ENCODE assay signal across 8 mouse cellular contexts in genomic region chr1:121605118-121605517, GRCm38 (mm10). TPM values are rescaled to one million over a fixed set of nuclear protein-coding genes. Genes with fewer than 3 reads are reported as not detected.
A peak's percentile ranks its signal among the peaks of the same experiment; 100 is the strongest.
DNase-seq lines count a peak whose midpoint lies in the region; ATAC-seq and TF ChIP-seq lines count a peak whose summit lies in the region.

No protein-coding gene starts in this region.

- no peak overlapping the region for H3K4me3 ChIP-seq in hindbrain, embryonic 10.5 days
- H3K4me3 ChIP-seq in hindbrain, embryonic 14.5 days (replicated peaks; ENCODE audit: low read length): no peak overlapping the region
- no peak overlapping the region for H3K4me3 ChIP-seq in embryonic facial prominence, embryonic 14.5 days (ENCODE audit: low read depth, low read length)
- no peak overlapping the region for H3K4me3 ChIP-seq in forebrain, embryonic 12.5 days (replicated peaks)
- H3K4me3 ChIP-seq in midbrain, embryonic 15.5 days: no peak overlapping the region

- H3K27me3 ChIP-seq in hindbrain, embryonic 10.5 days (ENCODE audit: insufficient read depth, poor library complexity, severe bottlenecking): no peaks in the 10 kb centered on the region
- no peaks in the 10 kb centered on the region for H3K27me3 ChIP-seq in hindbrain, embryonic 14.5 days (ENCODE audit: control insufficient read depth, insufficient read depth, low read length)
- no peaks in the 10 kb centered on the region for H3K27me3 ChIP-seq in embryonic facial prominence, embryonic 14.5 days (replicated peaks; ENCODE audit: control insufficient read depth, insufficient read depth, low read length)
- H3K27me3 ChIP-seq in forebrain, embryonic 12.5 days: no peaks in the 10 kb centered on the region
- no peaks in the 10 kb centered on the region for H3K27me3 ChIP-seq in midbrain, embryonic 15.5 days (replicated peaks)

- no peak overlapping the region for H3K4me2 ChIP-seq in hindbrain, embryonic 14.5 days (replicated peaks)
- no peak overlapping the region for H3K4me2 ChIP-seq in embryonic facial prominence, embryonic 14.5 days (ENCODE audit: low read depth, low read length)
- H3K4me2 ChIP-seq in forebrain, embryonic 12.5 days: no peak overlapping the region
- H3K4me2 ChIP-seq in midbrain, embryonic 15.5 days: no peak overlapping the region

- 0 out of 2 replicates have a peak, but pooled peaks cover 3% of the 10 kb centered on the region for H3K4me1 ChIP-seq in hindbrain, embryonic 10.5 days (replicated peaks)
- H3K4me1 ChIP-seq in hindbrain, embryonic 14.5 days (replicated peaks; ENCODE audit: control insufficient read depth, insufficient read depth, low read length): no peaks in the 10 kb centered on the region
- H3K4me1 ChIP-seq in embryonic facial prominence, embryonic 14.5 days (ENCODE audit: control insufficient read depth, insufficient read depth, low read length): no peaks in the 10 kb centered on the region
- no peaks in the 10 kb centered on the region for H3K4me1 ChIP-seq in forebrain, embryonic 12.5 days
- H3K4me1 ChIP-seq in midbrain, embryonic 15.5 days: no peaks in the 10 kb centered on the region

- peak; percentile 12 for DNase-seq in hindbrain, embryonic 10.5 days (ENCODE audit: low spot score)
- no peak for DNase-seq in hindbrain, embryonic 14.5 days (ENCODE audit: low spot score)
- peak; percentile 23 for DNase-seq in brain, embryonic 14.5 days (ENCODE audit: low read depth)
- DNase-seq in embryonic facial prominence, embryonic 14.5 days (ENCODE audit: low spot score): peak; percentile 37
- peak; percentile 22 to 26 for DNase-seq in left cerebral cortex, postnatal 14 days (ENCODE audit: low spot score in 2 of 2)
- DNase-seq in spleen, postnatal 10 days (ENCODE audit: low spot score in 2 of 2): no peak

- H3K9me3 ChIP-seq in hindbrain, embryonic 10.5 days: no peaks in the 10 kb centered on the region
- no peaks in the 10 kb centered on the region for H3K9me3 ChIP-seq in hindbrain, embryonic 14.5 days (ENCODE audit: control insufficient read depth, low read length)
- no peaks in the 10 kb centered on the region for H3K9me3 ChIP-seq in embryonic facial prominence, embryonic 14.5 days (ENCODE audit: control insufficient read depth, low read length)
- H3K9me3 ChIP-seq in forebrain, embryonic 12.5 days: no peaks in the 10 kb centered on the region
- no peaks in the 10 kb centered on the region for H3K9me3 ChIP-seq in midbrain, embryonic 15.5 days

- peak; percentile 17; the same call in 1 of the 2 replicates for TF ChIP-seq CTCF in brain, embryonic 14.5 days (IDR thresholded peaks at IDR 0.05; ENCODE audit: borderline replicate concordance, extremely low read depth, insufficient read depth, insufficient read length)

- no peak for TF ChIP-seq POLR2A in brain, embryonic 14.5 days (IDR thresholded peaks at IDR 0.05; ENCODE audit: borderline replicate concordance, extremely low read depth, insufficient read depth, insufficient read length, poor library complexity, severe bottlenecking)

- H3K9ac ChIP-seq in hindbrain, embryonic 14.5 days: no peak overlapping the region
- no peak overlapping the region for H3K9ac ChIP-seq in embryonic facial prominence, embryonic 14.5 days (ENCODE audit: low read depth, low read length)
- no peak overlapping the region for H3K9ac ChIP-seq in forebrain, embryonic 12.5 days
- H3K9ac ChIP-seq in midbrain, embryonic 15.5 days: no peak overlapping the region

- no peak for ATAC-seq in hindbrain, embryonic 14.5 days (ENCODE audit: low FRiP score)
- ATAC-seq in embryonic facial prominence, embryonic 14.5 days (ENCODE audit: low read depth): no peak
- no peak for ATAC-seq in forebrain, embryonic 12.5 days (ENCODE audit: low FRiP score)
- no peak for ATAC-seq in midbrain, embryonic 15.5 days (replicated peaks)

- H3K36me3 ChIP-seq in hindbrain, embryonic 10.5 days: no peaks in the 10 kb centered on the region
- no peaks in the 10 kb centered on the region for H3K36me3 ChIP-seq in hindbrain, embryonic 14.5 days (replicated peaks; ENCODE audit: control insufficient read depth, insufficient read depth)
- no peaks in the 10 kb centered on the region for H3K36me3 ChIP-seq in embryonic facial prominence, embryonic 14.5 days (ENCODE audit: control insufficient read depth, insufficient read depth, low read length)
- no peaks in the 10 kb centered on the region for H3K36me3 ChIP-seq in forebrain, embryonic 12.5 days (replicated peaks)
- no peaks in the 10 kb centered on the region for H3K36me3 ChIP-seq in midbrain, embryonic 15.5 days (replicated peaks)

- WGBS in hindbrain, embryonic 10.5 days: 49% methylated on average over 6 of the region's 6 CpGs
- 57% methylated on average over 6 of the region's 6 CpGs for WGBS in hindbrain, embryonic 14.5 days
- 33% methylated on average over 6 of the region's 6 CpGs for WGBS in embryonic facial prominence, embryonic 14.5 days
- 64% methylated on average over 6 of the region's 6 CpGs for WGBS in forebrain, embryonic 12.5 days
- WGBS in midbrain, embryonic 15.5 days: 57% methylated on average over 6 of the region's 6 CpGs

- no peak overlapping the region for H3K27ac ChIP-seq in hindbrain, embryonic 10.5 days
- no peak overlapping the region for H3K27ac ChIP-seq in hindbrain, embryonic 14.5 days
- no peak overlapping the region for H3K27ac ChIP-seq in embryonic facial prominence, embryonic 14.5 days (replicated peaks; ENCODE audit: low read depth, low read length)
- H3K27ac ChIP-seq in forebrain, embryonic 12.5 days: no peak overlapping the region
- no peak overlapping the region for H3K27ac ChIP-seq in midbrain, embryonic 15.5 days

- intact Hi-C loops in left cerebral cortex, postnatal 14 days (cut with DNase I): no loop called here

RNA-seq across cellular contexts. Expression of gene Ddx18, which starts 37.3 kb away (rescaled TPM):
- 56.9 and 65.0 TPM in 2 replicates for polyA plus RNA-seq in hindbrain, embryonic 10.5 days (2016; fragmentation: Nextera tagmentation; extraction: Ambion mirVana)
- 35.3 and 37.8 TPM in 2 replicates for polyA plus RNA-seq in hindbrain, embryonic 14.5 days (2014; fragmentation: Nextera tagmentation; extraction: Ambion mirVana)
- 54.0 and 59.4 TPM in 2 replicates for polyA plus RNA-seq in brain, embryonic 14.5 days (2012; rRNA removed)
- polyA plus RNA-seq in embryonic facial prominence, embryonic 14.5 days (2014; fragmentation: Nextera tagmentation; extraction: Ambion mirVana): 58.7 and 61.4 TPM in 2 replicates
- 10 to 100 TPM; 23.4 to 23.5 TPM for total RNA-seq in left cerebral cortex, postnatal 14 days (2021)
- polyA plus RNA-seq in forebrain, embryonic 12.5 days (2016; fragmentation: Nextera tagmentation; extraction: Ambion mirVana): 80.4 and 81.5 TPM in 2 replicates
- polyA plus RNA-seq in midbrain, embryonic 15.5 days (2015; fragmentation: Nextera tagmentation; extraction: Ambion mirVana): 32.8 and 33.9 TPM in 2 replicates

Comparison
In these comparisons a context has a peak if more than half of its experiments do, and no peak if none do; other contexts are left out.
1. DNase-seq: peak in hindbrain, embryonic 10.5 days (single experiment), brain, embryonic 14.5 days (single experiment), embryonic facial prominence, embryonic 14.5 days (single experiment) and left cerebral cortex, postnatal 14 days (2 of 2); none in hindbrain, embryonic 14.5 days (single experiment) and spleen, postnatal 10 days (0 of 2).